Mouse (Mus musculus) ovary, adult 18-20 months (tissue): Measurements from ENCODE around the gene Cd52.

ENCODE experiments used
- DNase-seq: peaks from one replicate; pipeline ENCODE4 v3.0.0; 2022; ENCODE audit warnings: low spot score, mixed read lengths

Cd52 gene

DNA sequence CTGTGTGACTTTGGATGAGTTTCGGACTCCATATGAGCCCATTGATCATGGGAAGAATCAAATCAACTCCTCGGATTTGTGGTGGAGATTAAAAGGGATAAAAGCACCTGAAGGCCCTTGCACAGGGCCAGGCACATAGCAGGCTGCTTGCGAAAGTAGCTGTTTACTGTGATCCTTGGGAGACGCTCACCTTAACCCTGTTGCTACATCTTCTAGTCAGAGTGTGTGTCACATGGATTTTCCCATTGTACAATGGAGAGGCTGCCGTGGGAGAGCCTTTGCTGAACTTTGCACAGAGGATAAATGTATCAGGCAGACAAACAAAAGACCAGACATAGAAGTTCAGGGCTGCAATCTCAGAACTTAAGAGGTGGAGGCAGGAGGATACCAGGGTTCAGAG lies 43.0 kb downstream of the Cd52 start:
- DNase-seq: no peak

DNA sequence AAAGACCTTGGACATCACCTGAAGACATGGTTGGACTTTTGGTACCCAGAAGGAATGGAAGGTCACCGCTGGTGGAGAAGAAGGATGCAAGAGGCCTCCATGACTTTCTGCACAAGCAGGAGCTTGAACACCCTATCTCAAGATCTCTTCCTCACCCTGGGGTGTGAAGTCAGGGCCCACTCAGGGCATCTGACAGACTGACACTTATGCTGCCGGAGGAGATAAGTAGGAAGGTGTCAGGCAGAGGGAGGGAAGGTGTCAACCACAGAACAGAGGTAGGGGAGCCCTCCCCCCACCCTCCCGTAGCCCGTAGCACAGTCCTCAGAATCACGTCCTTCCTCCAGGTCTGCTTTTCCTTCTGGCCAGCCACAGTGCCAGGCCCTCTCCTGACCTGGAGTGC lies 47.2 kb downstream of the Cd52 start:
- DNase-seq: no peak

DNA sequence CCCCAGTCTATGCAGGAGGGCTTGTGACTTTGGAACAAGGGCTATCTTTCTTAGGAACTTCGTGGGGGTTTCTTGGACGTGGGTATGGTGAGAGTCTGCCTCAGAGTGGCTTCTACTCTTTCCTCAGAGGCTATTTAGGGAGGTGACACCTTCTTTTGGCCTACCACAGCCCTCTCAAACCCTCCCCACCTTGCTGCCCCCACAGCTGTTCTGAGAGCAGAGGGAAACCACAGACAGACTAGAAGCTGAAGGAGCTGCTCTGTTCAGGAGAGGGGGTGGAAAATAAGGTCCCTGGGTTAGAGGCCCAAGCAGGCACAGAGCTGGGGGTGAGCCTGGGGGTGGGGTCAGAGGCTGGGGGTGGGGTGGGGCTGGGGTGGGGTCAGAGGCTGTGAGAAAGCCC lies 51.8 kb downstream of the Cd52 start:
- DNase-seq: no peak

DNA sequence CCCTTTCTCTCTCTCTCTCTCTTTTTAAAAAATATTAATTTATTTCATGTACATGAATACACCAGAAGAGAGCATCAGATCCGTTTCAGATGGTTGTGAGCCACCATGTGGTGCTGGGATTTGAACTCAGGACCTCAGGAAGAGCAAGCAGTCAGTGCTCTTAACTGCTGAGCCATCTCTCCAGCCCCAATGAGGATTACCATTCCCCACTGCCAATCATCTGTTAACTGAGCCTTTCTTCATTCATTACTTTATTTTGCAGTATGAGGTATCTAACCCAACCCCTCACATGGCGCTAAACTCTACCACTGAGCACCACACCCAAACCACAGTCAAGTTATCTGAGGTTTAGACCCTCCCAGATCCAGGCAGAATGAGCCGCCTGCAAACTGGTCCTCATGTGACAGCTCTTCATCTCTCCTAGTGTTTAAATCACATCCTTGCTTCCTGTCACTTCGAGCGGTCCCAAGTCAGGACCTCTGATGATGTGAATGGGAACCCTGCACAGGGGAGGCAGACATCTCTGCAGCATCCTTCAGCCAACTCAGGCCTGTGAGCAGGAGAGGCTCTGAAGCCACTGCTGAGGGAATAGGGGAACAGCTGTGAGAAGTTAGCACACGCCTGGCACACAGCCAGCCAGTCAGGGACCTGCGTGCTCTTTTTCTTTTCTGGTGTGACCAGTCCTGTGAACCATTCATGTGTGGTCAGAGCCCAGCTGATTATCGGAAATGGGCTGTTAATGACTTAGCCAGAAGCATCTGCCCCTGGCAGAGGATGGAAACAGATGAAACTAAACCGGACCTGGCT lies 53.4 kb downstream of the Cd52 start:
- DNase-seq: no peak

DNA sequence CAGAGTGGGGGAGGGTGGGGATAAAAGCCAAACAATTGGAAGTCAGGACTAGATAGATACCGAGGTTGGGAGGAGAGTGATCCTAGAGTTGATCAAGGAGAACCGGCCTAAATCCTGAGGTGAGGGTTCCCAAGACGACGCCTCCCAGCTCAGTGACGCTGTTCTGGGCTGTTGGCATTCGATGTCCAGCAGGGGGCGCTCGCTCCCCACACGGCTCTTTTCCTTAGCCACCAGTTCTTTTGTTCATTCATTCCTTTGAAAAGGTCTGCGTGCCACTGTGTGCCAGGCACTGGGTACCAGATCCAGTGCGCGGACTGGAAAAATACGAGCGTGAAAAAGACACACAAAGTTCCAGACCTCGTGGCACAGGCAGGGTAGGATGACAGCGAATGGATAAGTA lies 58.9 kb downstream of the Cd52 start:
- DNase-seq: peak; percentile 31
